Mouse (Mus musculus) heart, adult 18-20 months (tissue): ENCODE measurements at regions not wholly inside any gene's neighbourhood (a gene's known extent, or its start where the extent isn't known, plus 50 kb on each side); places are given as distances from the start of the nearest gene placed in this dataset.
A peak's percentile ranks its signal among the peaks of the same experiment; 100 is the strongest.

Source experiments
- DNase-seq, 2 experiments: peaks; one replicate each; pipeline ENCODE4 v3.0.0; 2021 to 2022; ENCODE audit warnings: mixed read lengths in 1 of 2
- microRNA-seq, 2 experiments: library from miRNA; unstranded; fragments of <30 nt; microRNA quantifications; one replicate each; pipeline ENCODE4 v1.2.0; 2022

DNA sequence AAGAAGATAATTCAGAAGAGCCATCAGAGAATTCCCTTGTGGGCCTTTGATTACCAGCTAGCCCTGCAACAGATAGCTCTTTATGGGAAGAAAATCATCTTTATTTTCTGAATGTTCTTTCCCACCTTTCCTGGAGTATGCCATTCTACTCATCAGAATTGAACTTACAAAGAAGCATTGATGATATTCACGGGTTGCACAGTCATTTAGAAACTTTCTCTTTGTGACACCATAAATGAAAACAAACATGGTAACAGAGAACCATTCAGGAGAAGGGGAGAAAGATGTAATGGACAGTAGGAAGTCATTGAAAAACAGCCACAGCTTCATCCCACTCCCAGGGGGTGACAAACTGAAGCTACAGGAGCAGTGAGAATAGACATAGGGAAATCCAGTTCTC, 243.6 kb upstream of the Atp11b start:
- no peak for DNase-seq

DNA sequence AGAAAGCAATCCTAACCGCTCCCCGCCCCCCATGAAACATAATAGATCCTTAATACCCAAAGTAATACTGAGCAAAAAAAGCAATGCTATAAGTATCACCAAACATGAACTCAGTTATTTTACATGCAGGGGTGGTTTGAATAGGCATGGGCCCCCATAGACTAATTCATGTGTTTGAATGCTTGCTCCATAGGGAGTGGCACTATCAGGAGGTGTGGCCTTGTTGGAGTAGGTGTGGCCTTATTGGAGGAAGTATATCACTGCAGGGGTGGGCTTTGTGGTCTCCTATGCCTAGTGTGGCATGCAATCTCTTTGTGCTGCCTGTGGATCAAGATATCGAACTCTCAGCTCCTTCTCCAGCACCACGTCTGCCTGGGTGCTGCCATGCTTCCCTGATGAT, 237.4 kb upstream of the Atp11b start:
- DNase-seq, result no peak

DNA sequence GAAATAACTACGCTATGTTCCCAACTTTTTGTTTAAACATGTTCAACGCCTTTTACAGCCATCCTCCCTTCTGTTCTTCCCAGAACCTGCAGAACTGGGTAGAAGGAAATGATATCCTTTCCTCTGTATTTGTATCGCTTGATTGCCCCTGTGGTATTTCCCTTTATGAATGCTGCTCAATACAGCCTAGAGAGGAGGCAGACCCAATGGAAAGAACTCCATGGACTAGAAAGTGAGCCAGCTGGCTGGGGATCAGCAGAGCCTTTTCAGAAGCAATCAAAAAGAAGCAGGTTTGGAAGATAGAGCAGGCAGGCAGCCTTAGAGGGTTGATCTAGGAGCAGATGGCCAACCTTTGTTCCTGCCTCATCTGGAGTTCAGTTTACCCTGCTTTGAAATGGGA, 233.8 kb upstream of the Atp11b start:
- no peak for DNase-seq

DNA sequence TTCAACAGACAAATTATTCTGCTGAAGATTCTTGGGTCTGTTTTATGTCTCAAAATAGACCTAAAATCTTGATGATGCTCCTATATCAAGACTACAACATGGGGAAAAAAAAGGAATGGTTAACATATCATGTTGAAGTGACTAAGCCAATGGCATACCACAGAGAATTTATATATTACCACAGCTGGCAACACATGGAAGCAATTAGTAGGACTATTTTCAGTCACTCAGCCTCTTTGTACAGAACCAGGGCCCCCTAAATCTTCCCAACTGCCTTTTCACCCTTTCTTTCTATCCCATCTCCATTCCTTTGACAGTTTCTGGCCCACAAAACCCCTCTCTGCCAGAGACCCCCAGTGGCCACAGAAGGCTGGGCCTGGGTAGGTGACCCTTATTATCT, 206.2 kb upstream of the Atp11b start:
- DNase-seq, result no peak

DNA sequence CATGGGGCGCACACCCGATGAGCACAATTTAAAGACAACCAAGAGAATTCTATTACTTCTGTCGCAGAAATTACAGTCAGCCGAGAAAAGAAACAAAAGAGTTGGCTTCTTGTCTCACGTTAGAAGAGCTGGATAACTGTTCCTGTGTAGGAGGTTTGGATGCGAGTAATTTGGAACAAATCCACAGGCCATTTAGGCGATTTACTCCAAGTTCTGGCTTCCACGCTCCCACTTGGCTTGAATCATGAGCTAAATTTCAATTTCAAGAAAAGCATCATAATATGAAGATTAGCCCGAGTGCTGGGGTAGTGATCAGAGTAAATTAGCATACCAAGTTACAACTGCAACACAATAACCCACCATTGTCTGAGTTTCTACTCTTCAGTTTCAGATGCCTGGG, 202.1 kb upstream of the Atp11b start:
- no peak for DNase-seq

DNA sequence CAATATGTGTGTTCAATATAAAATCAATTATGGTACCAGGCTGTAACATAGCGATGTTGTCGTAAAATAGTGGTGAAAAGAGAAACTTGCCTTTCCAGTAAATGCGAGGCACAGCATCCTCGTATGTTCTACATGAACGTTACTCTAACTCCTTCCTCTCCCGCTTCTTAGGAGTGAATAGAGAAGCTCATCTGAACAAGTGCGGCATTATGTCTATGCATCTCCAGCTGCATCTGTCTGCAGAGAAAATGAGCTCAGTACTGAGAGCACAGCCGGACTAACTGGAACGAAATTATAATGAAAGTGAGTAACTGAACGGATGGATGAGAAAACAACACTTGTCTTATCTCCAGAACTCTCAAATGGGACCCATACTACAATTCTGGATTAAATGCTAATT, 193.5 kb upstream of the Atp11b start:
- no peak for DNase-seq

GRCm38 (mm10) chr3:35574402-35574801, 179.5 kb upstream of the Atp11b start:
- DNase-seq, result peak; percentile 3 to 15

Small RNAs in the stretch of these regions (microRNA-seq; reads per million reads assigned to microRNA genes)
- gene Gm25442, result 0 reads per million in 2 experiments
